Mouse (Mus musculus) ES-E14 (cell line): Measurements from ENCODE around the gene Hoxc11. TPM values are rescaled to one million over a fixed set of nuclear protein-coding genes. Genes with fewer than 3 reads are reported as not detected.

Experiments
- DNase-seq: peaks from one replicate; pipeline ENCODE4 v3.0.0-alpha.2; 2013; ENCODE audit warnings: low read depth, low spot score
- H3K27ac ChIP-seq: 2 replicates; pipeline ENCODE4 v1.5.1; 2012; ENCODE audit warnings: low read depth, mild to moderate bottlenecking, low read length, moderate library complexity, mixed read lengths; ENCODE audit not compliant: poor library complexity, insufficient read depth, severe bottlenecking
- H3K36me3 ChIP-seq: 2 replicates; pipeline ENCODE4 v1.6.1; 2012; ENCODE audit warnings: mild to moderate bottlenecking, low read length, moderate library complexity, mixed read lengths; ENCODE audit not compliant: control insufficient read depth, poor library complexity, insufficient read depth, severe bottlenecking
- H3K4me1 ChIP-seq, 2 experiments: fragments of 150-350 bp in 1 of 2; sonication (generic) in 1 of 2; 2 replicates each; pipeline ENCODE4 v1.6.1; 2012; ENCODE audit warnings: low read length in 2 of 2, mild to moderate bottlenecking in 1 of 2, mixed read lengths in 1 of 2; ENCODE audit not compliant: control insufficient read depth in 2 of 2, insufficient read depth in 2 of 2, poor library complexity in 1 of 2
- H3K4me3 ChIP-seq, 2 experiments: fragments of 150-350 bp in 1 of 2; sonication (generic) in 1 of 2; 2 replicates each; pipeline ENCODE4 v1.5.1; 2012; ENCODE audit warnings: low read length in 2 of 2, low read depth in 1 of 2, mild to moderate bottlenecking in 1 of 2, mixed read lengths in 1 of 2; ENCODE audit not compliant: insufficient read depth in 1 of 2, poor library complexity in 1 of 2, severe bottlenecking in 1 of 2
- H3K9ac ChIP-seq: 2 replicates; pipeline ENCODE4 v1.6.1; 2012; ENCODE audit warnings: low read depth, mild to moderate bottlenecking, low read length, mixed read lengths; ENCODE audit not compliant: poor library complexity, insufficient read depth, severe bottlenecking
- H3K9me3 ChIP-seq: fragments of 150-350 bp; sonication (generic); 2 replicates; pipeline ENCODE4 v1.6.1; 2012; ENCODE audit warnings: low read depth, mild to moderate bottlenecking, low read length; ENCODE audit not compliant: control insufficient read depth, insufficient read depth
- CHD2 ChIP-seq: IDR thresholded peaks from 2 replicates; pipeline ENCODE4 v1.6.1; 2014; ENCODE audit warnings: mild to moderate bottlenecking, low read depth, low read length, inconsistent platforms
- HCFC1 ChIP-seq: IDR thresholded peaks from 2 replicates; pipeline ENCODE4 v1.6.1; 2012; ENCODE audit warnings: low read length, inconsistent platforms, borderline replicate concordance; ENCODE audit not compliant: insufficient read depth
- MAFK ChIP-seq: IDR thresholded peaks from 2 replicates; pipeline ENCODE4 v1.6.1; 2014; ENCODE audit warnings: mild to moderate bottlenecking, low read depth, low read length, inconsistent platforms; ENCODE audit not compliant: insufficient read depth
- ZC3H11A ChIP-seq: IDR thresholded peaks from 2 replicates; pipeline ENCODE4 v1.6.1; 2012; ENCODE audit warnings: low read depth, mild to moderate bottlenecking, inconsistent platforms, low read length, borderline replicate concordance
- ZNF384 ChIP-seq: IDR thresholded peaks from 2 replicates; pipeline ENCODE4 v1.6.1; 2012; ENCODE audit warnings: low read depth, low read length, inconsistent platforms
- in situ Hi-C, 2 experiments: fragments of 600-800 bp; cut with MboI; formaldehyde crosslinking; loops; one replicate each; pipeline ENCODE4 v1.15.1; 2025; ENCODE audit warnings: low sequenced_read_pairs in 2 of 2, inconsistent platforms in 1 of 2; ENCODE audit not compliant: unreplicated experiment in 2 of 2
- total RNA-seq: library from RNA; depleted of rRNA; stranded (reverse); fragments of 300-350 nt; gene quantifications from 2 replicates; pipeline ENCODE4 v1.2.3, GENCODE M21; 2012

Gene Hoxc11
- total RNA-seq, 1 experiment: not detected

DNA sequence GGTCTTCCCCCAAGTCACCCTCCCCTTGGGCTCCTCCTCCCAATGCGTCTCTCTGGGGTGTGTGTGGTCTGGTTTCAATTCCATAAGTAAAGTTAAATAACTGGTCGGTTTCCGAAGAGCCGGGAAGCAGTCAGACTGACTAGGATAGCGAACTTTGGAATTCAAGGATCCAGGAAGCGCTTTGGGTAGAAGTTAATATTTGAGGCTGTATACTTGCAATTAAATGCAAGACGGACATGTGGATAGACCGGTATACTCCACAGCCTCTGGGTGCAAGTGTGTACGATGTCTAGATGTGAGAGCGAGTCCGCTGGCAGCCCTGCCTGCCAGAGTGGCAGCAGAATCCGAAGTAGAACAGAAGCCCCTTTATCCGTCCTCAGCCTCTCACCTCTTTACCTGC lies 8.3 kb downstream of the Hoxc11 start:
- Histone ChIP-seq H3K36me3 (no peaks in the 10 kb centered on the region), H3K4me3 (no peak overlapping the region), H3K9me3 (no peaks in the 10 kb centered on the region), H3K9ac (no peak overlapping the region), H3K27ac (no peak overlapping the region), H3K4me1 (no peaks in the 10 kb centered on the region)
- TF ChIP-seq MAFK (no peak), ZC3H11A (no peak), ZNF384 (no peak), HCFC1 (no peak), CHD2 (no peak)
- in situ Hi-C loops: loop anchor here in 1 of 2 experiments (5.0 kb wide), 1 partner anchor 35 kb away; the partner anchor contains the start of gene Hoxc6
- DNase-seq: no peak

DNA sequence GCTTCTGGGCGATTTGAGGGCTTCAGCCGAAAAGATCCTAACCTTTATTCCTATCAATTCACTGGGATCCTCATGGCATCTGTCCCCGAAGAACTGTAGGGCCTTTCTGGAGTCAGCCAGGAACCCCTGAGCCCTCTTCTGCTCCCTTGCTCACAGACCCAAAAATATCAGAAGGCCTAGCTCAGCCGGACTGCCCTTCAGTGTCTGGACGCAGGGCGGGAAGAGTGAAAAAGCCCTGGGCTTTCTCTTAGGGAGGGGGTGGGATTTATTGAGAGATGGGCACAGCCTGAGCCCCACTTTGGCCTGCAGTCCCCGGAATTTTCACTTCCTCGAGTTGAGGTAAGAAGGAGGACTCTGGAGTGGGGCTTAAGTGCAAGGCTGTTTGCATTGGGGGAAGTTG lies 9.0 kb downstream of the Hoxc11 start:
- TF ChIP-seq ZC3H11A (no peak), MAFK (no peak)
- Histone ChIP-seq H3K36me3 (no peaks in the 10 kb centered on the region), H3K9me3 (no peaks in the 10 kb centered on the region), H3K27ac (no peak overlapping the region), H3K4me1 (peaks cover 0 to 2% of the 10 kb centered on the region in 2 experiments; a peak in 1 of 4 replicates), H3K4me3 (no peak overlapping the region), H3K9ac (no peak overlapping the region)
- in situ Hi-C loops: loop anchor here in 1 of 2 experiments (5.0 kb wide), 1 partner anchor 34 kb away; the partner anchor contains the start of gene Hoxc6
- DNase-seq: no peak

DNA sequence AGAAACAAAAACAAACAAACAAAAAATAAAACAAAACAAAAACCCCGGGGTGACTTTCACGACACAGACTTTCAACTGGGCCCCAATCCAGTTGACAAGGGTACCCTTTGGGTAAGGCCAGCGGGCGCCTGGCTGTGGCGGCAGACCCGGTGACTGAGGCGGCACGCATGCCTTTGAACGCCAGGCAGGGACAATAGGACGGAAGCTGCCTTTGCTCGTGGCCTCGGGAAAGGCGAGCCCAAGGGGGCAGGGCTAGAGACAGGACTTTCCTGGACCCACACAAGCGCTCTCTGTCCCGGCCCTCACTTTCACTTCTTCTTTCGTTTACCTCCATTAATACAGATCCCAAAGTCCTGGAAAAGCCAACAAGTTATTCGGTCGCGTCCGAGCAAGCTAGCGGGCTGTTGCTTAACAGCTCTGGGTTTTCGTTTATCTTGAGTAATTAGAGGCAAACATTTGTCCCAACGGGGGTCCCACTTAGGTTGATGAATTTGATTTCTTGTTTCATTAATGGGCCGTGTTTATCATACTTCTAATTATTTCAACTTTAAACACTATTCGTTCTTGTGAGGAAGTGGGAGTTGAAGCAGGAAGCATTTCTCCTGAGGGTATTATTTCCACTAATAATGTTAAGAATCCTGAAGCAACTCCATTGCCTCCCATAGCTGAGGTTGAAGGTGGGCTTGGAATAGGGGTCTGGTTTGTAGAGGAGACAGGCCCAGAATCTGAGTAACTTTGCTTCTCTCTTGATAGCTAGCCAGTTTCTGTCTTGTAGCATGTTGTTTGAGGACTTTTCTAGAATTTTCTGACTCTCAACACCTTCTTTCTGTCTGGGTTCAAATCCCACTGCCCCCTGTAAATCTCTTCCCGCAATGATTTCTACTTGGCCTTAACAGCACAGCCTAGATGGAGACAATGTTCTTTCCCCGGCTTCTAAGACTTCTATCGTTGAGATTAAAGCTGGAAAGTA lies 9.7 kb downstream of the Hoxc11 start:
- Histone ChIP-seq H3K9me3 (no peaks in the 10 kb centered on the region), H3K4me3 (no peak overlapping the region), H3K4me1 (peaks cover 0 to 2% of the 10 kb centered on the region in 2 experiments; a peak in 1 of 4 replicates), H3K27ac (no peak overlapping the region), H3K9ac (no peak overlapping the region), H3K36me3 (no peaks in the 10 kb centered on the region)
- in situ Hi-C loops: loop anchor here in 1 of 2 experiments (5.0 kb wide), 1 partner anchor 33 kb away; the partner anchor contains the start of gene Hoxc6
- TF ChIP-seq CHD2: no peak
- no peak for TF ChIP-seq MAFK
- TF ChIP-seq ZNF384: no peak
- no peak for TF ChIP-seq HCFC1
- no peak for TF ChIP-seq ZC3H11A
- no peak for DNase-seq

DNA sequence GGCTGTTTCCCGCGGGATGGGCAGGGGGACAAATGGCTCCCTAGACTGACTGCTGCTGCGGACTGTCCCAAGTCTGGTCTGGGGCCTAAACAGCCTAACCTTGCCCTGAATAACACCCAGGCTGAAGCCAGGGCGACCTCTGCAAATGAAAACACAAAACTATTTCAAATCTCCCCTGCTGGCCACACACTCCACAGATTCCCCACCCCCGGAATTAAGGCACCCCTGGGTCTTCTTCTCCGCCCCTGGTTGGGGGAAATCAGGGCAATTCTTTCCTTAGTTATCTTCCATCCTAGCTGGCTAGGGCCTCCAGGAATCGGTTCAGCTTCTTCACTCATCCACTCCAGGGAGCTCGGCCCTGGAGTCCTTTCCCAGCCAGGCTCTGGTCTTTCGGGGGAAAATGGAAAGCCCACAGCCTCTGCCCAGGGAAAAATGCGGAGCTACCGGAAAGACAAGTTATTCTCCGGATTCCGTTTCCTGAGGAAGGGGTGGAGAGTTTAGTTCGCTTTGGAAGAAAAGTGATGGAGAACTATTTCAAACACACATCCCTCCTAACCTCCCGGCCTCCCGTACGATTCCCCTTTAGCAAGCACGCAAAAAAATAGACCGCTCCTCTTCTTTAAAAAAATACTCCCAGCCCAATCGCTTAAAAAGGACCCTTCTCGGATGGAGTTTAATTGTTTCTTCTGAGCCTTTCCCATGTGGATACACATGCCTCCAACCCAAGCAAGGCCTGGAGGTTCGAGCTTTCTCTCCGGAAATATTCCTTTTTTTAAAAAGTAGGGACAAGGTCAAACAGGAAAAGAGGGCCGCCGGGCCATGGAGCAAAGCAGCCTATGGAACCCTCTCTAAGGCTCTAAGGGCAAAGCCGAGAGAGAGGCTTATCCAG lies 11.0 kb downstream of the Hoxc11 start:
- in situ Hi-C loops: no loop called here
- H3K9me3 ChIP-seq: no peaks in the 10 kb centered on the region
- peaks cover 0 to 2% of the 10 kb centered on the region in 2 experiments; a peak in 1 of 4 replicates for H3K4me1 ChIP-seq
- no peak overlapping the region for H3K9ac ChIP-seq
- no peak overlapping the region for H3K4me3 ChIP-seq
- H3K27ac ChIP-seq: no peak overlapping the region
- TF ChIP-seq ZC3H11A (no peak), HCFC1 (no peak), ZNF384 (no peak), CHD2 (no peak), MAFK (no peak)
- no peaks in the 10 kb centered on the region for H3K36me3 ChIP-seq
- DNase-seq: no peak
